Mouse (Mus musculus) naive thymus-derived CD4-positive, alpha-beta T cell, adult 2 months (primary cell): Measurements from ENCODE around the gene Tap1.

Experiments used
- DNase-seq: peaks from one replicate; pipeline ENCODE4 v3.0.0-alpha.2; 2011; ENCODE audit warnings: low read depth

The Tap1 gene

GRCm38 (mm10) chr17:34179913-34180859 lies 7.2 kb upstream of the Tap1 start:
- DNase-seq = no peak

GRCm38 (mm10) chr17:34183564-34184219 lies 3.7 kb upstream of the Tap1 start:
- no peak for DNase-seq

GRCm38 (mm10) chr17:34185526-34185925 lies 1.8 kb upstream of the Tap1 start:
- DNase-seq = no peak

- DNase-seq = no peak
These were observed 480 bp upstream of the Tap1 start for GRCm38 (mm10) chr17:34186885-34187260.

- peak; percentile 61 for DNase-seq
These were observed 657 bp downstream of the Tap1 start for GRCm38 (mm10) chr17:34188010-34188409.

- DNase-seq = no peak
These were observed 1.6 kb downstream of the Tap1 start for GRCm38 (mm10) chr17:34188986-34189385.

GRCm38 (mm10) chr17:34192852-34193251 lies 5.5 kb downstream of the Tap1 start:
- no peak for DNase-seq

- no peak for DNase-seq
These were observed 6.1 kb downstream of the Tap1 start for GRCm38 (mm10) chr17:34193468-34193867.

GRCm38 (mm10) chr17:34194723-34195122 lies 7.4 kb downstream of the Tap1 start:
- DNase-seq = no peak

- peak; percentile 86 for DNase-seq
These were observed 9.1 kb downstream of the Tap1 start for GRCm38 (mm10) chr17:34196491-34196890.

- DNase-seq = peak; percentile 85
These were observed 9.9 kb downstream of the Tap1 start, which contains the start of gene Psmb8 for GRCm38 (mm10) chr17:34196941-34197894. TSS of gene Psmb8 (plus strand) at chr17:34197721.

- DNase-seq = peak; percentile 85
These were observed 10.7 kb downstream of the Tap1 start for GRCm38 (mm10) chr17:34197904-34198520.

GRCm38 (mm10) chr17:34198521-34198912 lies 11.2 kb downstream of the Tap1 start:
- no peak for DNase-seq

- no peak for DNase-seq
These were observed 11.8 kb downstream of the Tap1 start for GRCm38 (mm10) chr17:34199050-34199619.

GRCm38 (mm10) chr17:34200047-34200446 lies 12.7 kb downstream of the Tap1 start:
- DNase-seq = no peak

GRCm38 (mm10) chr17:34200772-34201505 lies 13.6 kb downstream of the Tap1 start:
- DNase-seq = peak; percentile 51

- peak; percentile 57 for DNase-seq
These were observed 14.2 kb downstream of the Tap1 start for GRCm38 (mm10) chr17:34201506-34202055.

- peak; percentile 28 for DNase-seq
These were observed 15.5 kb downstream of the Tap1 start for GRCm38 (mm10) chr17:34202760-34203442.

GRCm38 (mm10) chr17:34203444-34203843 lies 16.1 kb downstream of the Tap1 start, which contains the start of gene Tap2:
TSS of gene Tap2 (plus strand) at chr17:34203527.
- DNase-seq = peak; percentile 63
